Mouse (Mus musculus) spleen, adult 2 months (tissue): ENCODE data around the gene Zfp609. TPM values are rescaled to one million over a fixed set of nuclear protein-coding genes. Genes with fewer than 3 reads are reported as not detected.

Experiments used
- DNase-seq, 2 experiments: peaks; one replicate each; pipeline versions ENCODE4 v3.0.0 to v3.0.0-alpha.2; 2012 to 2021; ENCODE audit warnings: low spot score in 2 of 2, low read depth in 1 of 2
- H3K27ac ChIP-seq: fragments of 200-500 bp; 2 replicates; pipeline ENCODE4 v1.5.1; 2012; ENCODE audit warnings: low read length, inconsistent platforms; ENCODE audit not compliant: insufficient read depth
- H3K27me3 ChIP-seq: fragments of 200-500 bp; 2 replicates; pipeline ENCODE4 v1.6.1; 2012; ENCODE audit warnings: mild to moderate bottlenecking, moderate library complexity, low read length, inconsistent platforms; ENCODE audit not compliant: control insufficient read depth, insufficient read depth
- H3K36me3 ChIP-seq: fragments of 200-500 bp; 2 replicates; pipeline ENCODE4 v1.6.1; 2012; ENCODE audit warnings: mild to moderate bottlenecking, low read length, inconsistent platforms; ENCODE audit not compliant: control insufficient read depth, insufficient read depth
- H3K4me1 ChIP-seq: fragments of 200-500 bp; 2 replicates; pipeline ENCODE4 v1.6.1; 2011; ENCODE audit warnings: inconsistent platforms; ENCODE audit not compliant: control insufficient read depth, insufficient read depth, insufficient read length
- H3K4me3 ChIP-seq: fragments of 200-500 bp; 2 replicates; pipeline ENCODE4 v1.5.1; 2011; ENCODE audit warnings: mild to moderate bottlenecking, inconsistent platforms; ENCODE audit not compliant: insufficient read depth, insufficient read length; ENCODE audit errors: extremely low read depth
- CTCF ChIP-seq: fragments of 200-500 bp; IDR thresholded peaks from 2 replicates; pipeline ENCODE4 v1.5.1; 2011; ENCODE audit warnings: mild to moderate bottlenecking, inconsistent platforms; ENCODE audit not compliant: insufficient read depth, insufficient read length, insufficient replicate concordance; ENCODE audit errors: extremely low read depth
- POLR2A ChIP-seq: fragments of 200-500 bp; IDR thresholded peaks from 2 replicates; pipeline ENCODE4 v1.6.1; 2011; ENCODE audit warnings: low read depth, low read length, inconsistent platforms
- WGBS: fragments of 180-500 bp; shearing (Covaris S2); methylation state at CpG from one replicate; pipeline ENCODE4 v1.1.7; 2018; 5-methylcytosine and 5-hydroxymethylcytosine counted together
- polyA plus RNA-seq: library from polyadenylated mRNA; depleted of rRNA; stranded (reverse); fragments of >200 nt; gene quantifications from 2 replicates; pipeline ENCODE4 v1.2.3, GENCODE M21; 2012

Zfp609 gene
- polyA plus RNA-seq, 1 experiment = 3.5 TPM

- peaks cover 1% of the 10 kb centered on the region; the same call in 1 of the 2 replicates for H3K36me3 ChIP-seq
- H3K27ac ChIP-seq = no peak overlapping the region
- no peaks in the 10 kb centered on the region for H3K4me1 ChIP-seq
- no peak for TF ChIP-seq CTCF
- no peak for TF ChIP-seq POLR2A
- H3K4me3 ChIP-seq = no peak overlapping the region
- H3K27me3 ChIP-seq = no peaks in the 10 kb centered on the region
- 77% methylated on average over 4 of the region's 4 CpGs for WGBS
- DNase-seq = no peak
Measured at GRCm38 (mm10) chr9:65725291-65725622, 102.1 kb downstream of the Zfp609 start.

GRCm38 (mm10) chr9:65724471-65725290 lies 102.7 kb downstream of the Zfp609 start:
- Histone ChIP-seq H3K4me3 (no peak overlapping the region), H3K27me3 (no peaks in the 10 kb centered on the region), H3K36me3 (peaks cover under 1% of the 10 kb centered on the region; the same call in 1 of the 2 replicates), H3K27ac (no peak overlapping the region), H3K4me1 (no peaks in the 10 kb centered on the region)
- DNase-seq = no peak
- WGBS = 87% methylated on average over 8 of the region's 8 CpGs
- TF ChIP-seq POLR2A (no peak), CTCF (no peak)

- DNase-seq = no peak
- WGBS = 85% methylated on average over 10 of the region's 10 CpGs
- Histone ChIP-seq H3K36me3 (no peaks in the 10 kb centered on the region; the same call in 1 of the 2 replicates), H3K4me1 (no peaks in the 10 kb centered on the region), H3K27me3 (no peaks in the 10 kb centered on the region), H3K27ac (no peak overlapping the region), H3K4me3 (no peak overlapping the region)
- TF ChIP-seq CTCF = no peak
- no peak for TF ChIP-seq POLR2A
Measured at GRCm38 (mm10) chr9:65721161-65721566, 106.2 kb downstream of the Zfp609 start.

- TF ChIP-seq POLR2A (no peak), CTCF (no peak)
- 76% methylated on average over 5 of the region's 5 CpGs for WGBS
- no peak overlapping the region for H3K4me3 ChIP-seq
- H3K4me1 ChIP-seq = no peaks in the 10 kb centered on the region
- no peak for DNase-seq
- H3K27me3 ChIP-seq = no peaks in the 10 kb centered on the region
- H3K27ac ChIP-seq = no peak overlapping the region
- H3K36me3 ChIP-seq = no peaks in the 10 kb centered on the region; the same call in 1 of the 2 replicates
Measured at GRCm38 (mm10) chr9:65718195-65718594, 109.2 kb downstream of the Zfp609 start.

- H3K36me3 ChIP-seq = peaks cover 24% of the 10 kb centered on the region
- no peak overlapping the region for H3K27ac ChIP-seq
- H3K4me1 ChIP-seq = no peaks in the 10 kb centered on the region
- no peaks in the 10 kb centered on the region for H3K27me3 ChIP-seq
- TF ChIP-seq CTCF (no peak), POLR2A (no peak)
- no peak overlapping the region for H3K4me3 ChIP-seq
- DNase-seq = no peak
- 95% methylated on average over 24 of the region's 24 CpGs for WGBS
Measured at GRCm38 (mm10) chr9:65703926-65704595, 123.3 kb downstream of the Zfp609 start.

GRCm38 (mm10) chr9:65703241-65703640 lies 124.1 kb downstream of the Zfp609 start:
- Histone ChIP-seq H3K27ac (no peak overlapping the region), H3K4me3 (no peak overlapping the region), H3K4me1 (no peaks in the 10 kb centered on the region), H3K36me3 (peaks cover 25% of the 10 kb centered on the region), H3K27me3 (no peaks in the 10 kb centered on the region)
- 94% methylated on average over 7 of the region's 7 CpGs for WGBS
- TF ChIP-seq CTCF = no peak
- no peak for TF ChIP-seq POLR2A
- no peak for DNase-seq
